Mouse (Mus musculus): ENCODE data around the gene Usf2.
"Not testable (repeated sequence)": the region's sequence is repeated elsewhere in the genome, so short reads cannot be mapped to it uniquely, and the experiment has no call there.

Gene Usf2

DNA sequence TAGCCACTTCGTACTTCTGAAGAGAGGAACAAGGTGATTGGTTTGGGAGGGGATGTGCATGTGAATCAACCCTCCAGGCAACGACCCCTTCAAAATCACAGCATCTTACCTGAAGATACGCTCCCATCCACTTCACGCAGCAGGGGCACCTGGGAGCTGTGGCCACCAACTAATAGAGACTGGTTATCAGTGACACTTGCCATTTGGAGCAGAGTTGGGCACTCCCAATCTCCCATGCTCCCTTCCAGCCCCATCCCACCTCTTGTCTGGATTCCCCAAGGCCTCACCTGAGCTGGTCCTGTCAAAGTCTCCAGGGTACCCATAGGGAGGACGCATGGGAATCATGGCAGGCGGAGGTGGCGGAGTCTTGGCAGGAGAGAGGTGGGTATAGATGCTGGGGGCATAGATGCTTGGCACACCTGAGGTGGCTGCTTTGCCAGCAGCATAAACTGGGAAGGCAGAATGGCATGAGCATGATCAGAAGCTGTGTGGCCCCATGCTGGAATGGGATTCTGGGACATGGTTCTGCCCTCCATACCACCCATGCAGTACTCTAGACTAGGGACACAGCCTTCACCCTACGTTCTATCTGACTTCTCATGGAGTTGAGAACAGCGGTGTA is 2.4 kb upstream of the Usf2 start:
- DNase-seq (ENCODE audit: extremely low read depth, low read depth, low spot score): no peak

DNA sequence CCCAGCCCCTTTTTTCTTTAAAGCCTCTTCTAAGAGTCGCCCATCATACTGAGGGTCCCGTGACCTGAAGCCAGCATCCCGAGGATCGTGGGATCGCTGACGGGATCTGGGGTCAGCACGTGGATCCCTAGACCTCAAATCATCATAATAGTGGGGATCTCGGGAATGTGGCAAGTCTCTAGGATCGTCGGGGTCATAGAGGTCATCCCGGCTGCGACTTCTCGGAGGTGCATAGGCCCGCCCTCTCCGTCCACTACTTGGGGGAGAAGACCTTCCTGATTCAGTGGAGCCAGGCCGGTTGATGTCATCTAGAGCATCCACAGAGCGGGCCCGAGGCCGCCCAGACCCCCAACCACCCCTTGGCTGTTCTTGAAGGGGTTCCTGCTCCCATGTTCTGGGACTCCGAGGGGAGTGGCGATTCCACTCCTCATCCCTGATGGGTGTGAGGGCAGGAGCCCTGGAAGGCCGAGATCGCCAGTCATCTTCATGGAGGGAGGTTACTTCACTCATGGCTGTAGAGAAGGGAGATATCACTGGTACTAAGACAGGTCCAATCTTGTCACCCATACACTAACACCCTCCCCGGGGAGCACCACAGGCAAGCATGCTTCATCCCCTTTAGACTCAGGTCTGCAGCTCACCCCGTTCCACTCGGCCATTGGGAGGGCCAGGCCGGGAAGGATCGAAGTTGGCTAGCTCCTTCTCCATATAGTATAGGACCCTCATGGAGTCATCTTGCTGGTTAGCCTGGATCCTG is 1.7 kb upstream of the Usf2 start:
- no peak for DNase-seq (ENCODE audit: extremely low read depth, low read depth, low spot score)

DNA sequence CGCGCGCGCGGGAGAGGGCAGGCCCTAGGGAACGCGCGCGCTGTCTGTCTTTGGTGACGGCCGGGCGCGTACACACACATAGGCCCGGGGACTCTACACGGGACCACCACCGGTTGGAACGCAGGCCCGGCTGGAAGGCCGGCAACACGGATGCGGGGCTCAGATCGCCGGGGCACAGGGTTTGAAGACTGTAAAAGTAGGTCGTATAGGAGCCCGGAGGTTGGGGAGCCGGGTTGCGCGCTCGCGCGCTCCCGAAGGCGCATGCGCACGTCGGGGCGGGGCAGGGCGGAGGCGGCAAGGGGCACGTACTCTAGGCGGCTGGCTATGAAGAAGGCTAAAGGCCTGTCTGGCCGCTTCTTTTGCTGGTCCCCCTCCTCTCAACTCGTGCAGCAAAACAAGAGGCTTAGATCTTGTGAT is 772 bp upstream of the Usf2 start:
- DNase-seq (ENCODE audit: extremely low read depth, low read depth, low spot score): no peak

DNA sequence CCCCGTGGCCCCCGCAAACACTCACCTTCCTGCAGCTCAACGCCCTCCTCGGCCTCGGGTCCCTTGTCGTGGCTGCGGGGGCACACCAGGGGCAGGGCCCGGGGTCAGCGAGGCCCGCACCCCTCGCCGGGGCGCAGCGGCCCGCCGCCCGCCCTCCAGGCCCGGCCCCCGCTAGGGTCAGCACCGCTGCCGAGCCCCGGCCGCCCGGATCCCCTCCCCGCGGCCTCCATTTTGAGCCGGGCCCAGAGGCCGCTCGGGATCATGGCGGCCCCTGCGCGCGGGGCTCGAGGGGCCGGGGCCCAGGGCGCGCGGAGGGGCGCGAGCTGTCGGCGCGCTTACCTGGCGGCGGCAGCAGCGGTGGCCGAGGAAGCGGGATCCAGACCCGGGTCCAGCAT is 249 bp downstream of the Usf2 start:
- DNase-seq (ENCODE audit: extremely low read depth, low read depth, low spot score): no peak

DNA sequence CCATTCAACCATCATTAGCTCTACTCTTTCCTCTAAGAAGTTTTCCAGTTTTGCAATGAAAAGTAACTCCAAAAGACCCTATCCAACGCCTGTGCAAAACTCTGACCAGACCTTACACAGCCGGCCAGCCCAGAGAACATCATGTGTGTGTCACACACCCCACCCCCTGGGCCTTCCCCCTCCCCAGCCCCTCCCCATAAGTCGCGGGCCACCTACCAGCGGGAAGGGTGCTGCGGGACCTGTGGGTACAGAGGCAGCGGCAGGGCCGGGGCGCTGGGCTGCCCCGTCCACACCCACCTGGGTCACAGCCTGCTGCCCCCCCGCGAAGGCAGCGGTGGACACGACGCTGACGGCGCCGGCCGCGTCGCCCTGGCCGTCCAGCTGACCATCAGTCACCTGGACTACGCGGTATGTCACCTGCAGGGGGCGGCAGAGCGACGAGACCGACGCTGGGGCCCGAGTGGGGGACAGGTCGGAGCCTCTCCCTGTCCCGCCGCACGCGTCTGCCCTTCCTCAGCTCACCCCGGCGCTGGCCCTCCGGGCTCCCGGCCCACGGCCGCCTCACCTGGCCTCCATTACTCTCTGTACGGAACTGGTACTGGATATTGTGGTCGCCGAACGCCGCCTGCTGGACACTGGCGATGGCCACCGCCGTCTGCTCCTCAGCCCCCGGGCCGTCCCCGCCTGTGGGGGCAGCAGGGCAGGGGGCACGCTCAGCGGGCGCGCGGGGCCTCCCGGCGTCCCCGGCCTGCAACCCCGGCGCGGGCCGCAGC is 833 bp downstream of the Usf2 start:
- DNase-seq (ENCODE audit: extremely low read depth, low read depth, low spot score): no peak

DNA sequence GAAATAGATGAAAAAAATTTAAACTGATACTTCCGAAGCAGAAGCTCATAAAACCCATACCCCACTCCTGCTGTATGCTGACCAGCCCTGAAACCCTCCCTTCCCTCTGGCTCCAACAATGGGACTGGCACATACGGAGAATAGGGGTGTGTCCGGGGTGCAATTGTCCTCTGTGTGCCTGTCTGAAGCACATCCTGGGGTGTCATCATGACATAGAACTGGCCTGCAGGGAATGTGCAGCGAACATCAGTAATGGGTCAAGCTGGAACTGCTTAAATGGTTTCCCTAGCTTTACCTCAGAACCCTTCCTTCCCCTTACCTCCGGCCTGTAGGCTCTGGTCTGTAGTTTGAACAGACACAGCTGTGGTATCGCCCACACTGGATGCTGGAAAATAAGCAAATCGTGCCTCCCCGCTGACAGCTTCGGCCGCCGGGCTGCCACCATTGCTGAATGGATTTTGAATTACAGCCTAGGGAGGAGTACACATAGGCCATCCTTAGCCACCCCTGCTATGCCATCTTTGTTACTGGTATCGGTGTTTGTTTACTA is 1.6 kb downstream of the Usf2 start:
- no peak for DNase-seq (ENCODE audit: extremely low read depth, low read depth, low spot score)

DNA sequence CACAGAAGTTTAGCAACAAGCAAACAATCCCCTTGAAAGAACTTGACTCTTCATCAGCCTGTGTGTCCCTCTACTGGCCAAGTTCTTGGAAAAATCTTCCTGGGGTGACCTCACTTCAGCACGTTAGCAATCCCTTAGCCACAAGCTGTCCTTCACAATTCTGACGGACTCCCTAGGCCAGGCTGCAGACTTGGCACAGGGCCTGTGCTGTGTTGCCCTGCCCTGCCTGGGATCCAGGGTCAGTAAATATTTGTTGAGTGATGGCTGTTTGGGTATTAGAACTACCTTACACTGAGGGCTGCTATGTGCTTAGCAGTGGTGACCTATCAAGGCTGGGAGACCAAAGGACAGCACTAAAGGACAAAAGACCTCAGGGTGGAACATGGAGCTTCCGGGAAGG is 2.6 kb downstream of the Usf2 start:
- no peak for DNase-seq (ENCODE audit: extremely low read depth, low read depth, low spot score)

DNA sequence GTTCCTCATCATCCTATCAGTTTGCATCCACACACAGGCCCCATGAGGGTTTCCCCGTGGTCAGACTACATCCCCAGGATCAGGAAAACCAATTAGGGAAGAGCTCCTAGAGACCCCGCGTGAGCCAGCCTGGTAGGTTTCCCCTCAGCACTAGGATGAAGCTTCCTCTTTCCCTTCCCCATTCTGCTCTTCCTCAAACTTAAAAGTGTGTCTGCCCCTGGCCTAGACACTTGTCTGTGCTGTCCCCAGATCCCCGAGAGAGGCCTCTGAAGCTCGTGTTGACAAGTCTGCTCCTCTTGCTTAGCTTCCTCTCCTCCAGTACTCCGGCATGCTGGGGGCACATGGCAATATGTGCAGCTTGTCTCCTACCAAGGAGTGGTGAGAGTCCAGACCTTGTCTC is 3.1 kb downstream of the Usf2 start:
- no peak for DNase-seq (ENCODE audit: extremely low read depth, low read depth, low spot score)

DNA sequence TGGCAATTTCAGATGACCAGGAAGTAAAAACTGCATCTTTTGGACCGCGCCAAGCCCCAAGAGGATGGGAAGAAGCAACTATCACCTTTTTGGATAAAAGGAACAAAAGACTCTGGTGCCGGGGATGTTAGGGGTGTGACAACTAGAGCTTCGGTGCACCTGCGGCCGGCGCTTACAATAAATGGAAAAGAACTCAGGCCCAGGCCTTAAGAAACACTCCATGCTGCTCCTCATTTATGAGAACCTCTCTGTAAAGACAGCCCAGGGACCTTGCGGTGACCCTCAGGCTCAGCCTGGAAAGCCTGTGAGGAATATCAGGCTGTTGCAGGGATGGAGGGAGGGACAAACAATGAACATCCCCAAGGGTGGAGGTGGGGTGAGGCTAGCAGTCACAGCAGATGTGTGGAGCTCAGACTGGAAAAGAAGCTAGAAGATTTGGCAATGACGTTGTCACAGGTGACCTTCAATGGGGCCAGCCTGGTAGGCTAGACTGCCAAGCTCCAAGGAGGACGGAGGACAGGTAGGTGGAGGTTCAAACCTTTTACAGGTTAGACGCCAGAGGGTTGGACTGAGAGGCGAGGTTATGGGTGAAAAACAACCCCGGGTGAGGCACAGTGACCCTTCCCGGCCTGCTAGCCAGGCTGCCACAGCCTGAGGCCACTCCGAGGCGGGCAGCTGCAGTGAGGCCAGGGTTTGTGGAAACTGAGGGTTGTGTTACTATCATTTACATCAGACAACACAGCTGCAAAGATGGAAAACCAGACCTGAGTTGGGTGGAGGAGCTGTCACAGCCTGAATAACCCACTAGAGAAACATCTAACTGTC is 4.0 kb downstream of the Usf2 start:
- no peak for DNase-seq (ENCODE audit: extremely low read depth, low read depth, low spot score)

DNA sequence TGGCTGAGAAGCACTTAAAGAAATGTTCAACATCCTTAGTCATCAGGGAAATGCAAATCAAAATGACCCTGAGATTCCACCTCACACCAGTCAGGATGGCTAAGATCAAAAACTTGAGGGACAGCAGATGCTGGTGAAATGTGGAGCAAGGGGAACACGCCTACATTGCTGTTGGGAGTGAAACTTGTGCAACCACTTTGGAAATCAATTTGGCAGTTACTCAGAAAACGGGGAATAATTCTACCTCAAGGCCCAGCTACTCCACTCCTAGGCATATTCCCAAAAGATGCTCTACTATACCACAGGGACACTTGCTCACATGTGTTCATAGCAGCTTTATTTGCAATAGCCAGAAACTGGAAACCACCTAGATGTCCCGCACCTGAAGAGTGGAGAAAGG is 6.7 kb downstream of the Usf2 start:
- not testable (repeated sequence) for DNase-seq (ENCODE audit: extremely low read depth, low read depth, low spot score)

DNA sequence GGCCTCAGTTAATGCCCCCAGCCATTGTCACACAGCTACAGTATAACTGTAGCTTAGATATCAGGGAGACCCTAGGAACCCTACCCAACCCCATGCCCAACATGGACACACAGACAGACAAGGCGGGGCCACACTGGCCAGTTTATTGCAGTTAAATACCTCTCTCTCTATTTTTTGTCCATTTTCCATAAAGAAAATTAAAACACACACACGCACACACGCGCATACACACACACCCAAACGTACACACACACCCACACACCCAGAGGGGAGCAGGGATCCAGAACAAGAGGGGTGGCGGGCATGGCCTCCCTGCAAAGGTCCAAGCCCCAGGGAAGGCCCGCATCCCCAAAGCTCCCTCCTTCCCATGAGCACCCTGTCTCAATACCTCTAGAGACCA is 10.7 kb downstream of the Usf2 start:
- DNase-seq (ENCODE audit: extremely low read depth, low read depth, low spot score): no peak

DNA sequence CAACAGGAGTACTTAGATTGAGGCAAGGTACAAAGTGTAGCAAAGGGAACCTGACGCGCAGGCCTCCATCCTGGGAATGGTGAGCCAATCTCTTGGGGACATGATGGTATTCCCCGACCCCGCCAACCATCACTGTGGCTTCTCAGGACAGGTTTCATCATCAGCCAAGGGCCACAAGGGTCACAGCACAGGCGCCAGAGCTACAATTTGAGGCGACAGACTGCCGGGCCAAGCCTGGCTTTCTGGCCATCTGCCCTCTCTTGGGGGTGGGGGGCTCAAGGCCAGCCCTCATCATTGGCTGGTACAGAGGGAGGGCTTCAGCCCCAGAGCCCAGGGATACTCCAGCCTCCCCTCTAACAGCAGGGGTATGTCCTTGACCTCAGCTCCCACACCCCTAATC is 11.1 kb downstream of the Usf2 start:
- DNase-seq (ENCODE audit: extremely low read depth, low read depth, low spot score): not testable (repeated sequence)

DNA sequence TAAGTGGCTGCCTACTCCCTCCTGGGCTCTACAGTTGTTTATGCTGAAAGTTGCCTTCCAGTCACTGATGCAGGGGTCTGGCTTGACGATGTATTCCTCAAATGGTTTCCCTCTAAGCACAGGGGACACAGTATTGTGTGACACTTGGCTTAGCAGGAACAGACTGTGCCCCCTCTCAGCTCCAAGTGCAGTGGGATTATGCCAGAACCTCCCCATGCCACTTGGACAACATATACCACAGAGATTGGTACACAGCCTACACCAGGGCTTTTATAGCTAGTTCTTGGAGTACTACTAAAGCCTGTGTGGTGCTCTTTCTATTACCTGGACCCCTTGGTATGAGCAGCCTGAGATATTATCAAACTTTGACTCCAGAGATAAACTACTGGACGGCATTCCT is 11.9 kb downstream of the Usf2 start:
- DNase-seq (ENCODE audit: extremely low read depth, low read depth, low spot score): not testable (repeated sequence)

DNA sequence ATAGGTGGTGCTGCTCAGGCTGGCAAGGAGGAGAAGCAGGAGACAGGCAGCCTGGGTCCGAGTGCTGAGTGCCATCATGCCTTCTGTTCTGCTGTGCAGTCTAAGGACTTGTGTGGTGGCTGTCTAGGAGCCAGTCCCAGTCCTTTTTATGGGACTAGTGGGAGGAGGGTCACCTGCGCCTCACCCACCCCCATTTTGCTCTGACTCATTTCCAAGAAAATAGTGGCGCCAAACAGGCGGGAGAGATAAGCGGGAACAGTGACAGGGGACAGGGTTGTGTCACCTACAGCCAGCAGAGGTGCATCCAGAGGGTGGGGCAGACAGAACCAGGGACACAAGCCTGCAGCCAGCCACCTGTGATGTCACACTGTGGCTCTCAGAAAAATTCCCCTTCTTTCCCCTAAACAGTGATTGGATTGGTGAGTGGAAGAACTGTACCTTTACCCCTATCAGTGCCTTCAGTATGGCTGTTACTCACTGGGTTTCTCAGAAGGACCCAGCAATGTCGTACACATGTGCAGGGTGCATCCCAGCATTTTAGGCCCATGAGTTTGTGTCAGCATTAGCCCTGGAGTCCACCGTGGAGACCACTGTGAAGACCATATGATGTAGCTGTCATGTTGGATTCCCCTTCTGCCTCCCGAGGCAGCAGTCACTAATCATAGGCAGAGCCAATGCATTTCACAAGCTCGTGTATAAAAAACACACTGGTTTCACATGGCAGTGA is 12.5 kb downstream of the Usf2 start, which contains the start of gene Hamp:
Gene Hamp, minus strand, starts transcription at position 124 of the 727 bp plus-strand sequence.
- DNase-seq (ENCODE audit: extremely low read depth, low read depth, low spot score): no peak

DNA sequence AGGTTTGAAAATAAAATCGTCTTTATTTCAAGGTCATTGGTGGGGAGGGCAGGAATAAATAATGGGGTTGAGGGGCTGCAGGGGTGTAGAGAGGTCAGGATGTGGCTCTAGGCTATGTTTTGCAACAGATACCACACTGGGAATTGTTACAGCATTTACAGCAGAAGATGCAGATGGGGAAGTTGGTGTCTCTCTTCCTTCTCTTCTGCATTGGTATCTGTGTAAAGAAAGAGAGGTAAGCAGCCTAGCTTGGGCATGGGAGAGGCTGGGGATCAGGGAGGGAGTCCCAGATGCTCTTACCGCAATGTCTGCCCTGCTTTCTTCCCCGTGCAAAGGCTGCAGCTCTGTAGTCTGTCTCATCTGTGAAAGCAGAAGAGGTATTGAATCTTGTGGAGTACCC is 14.2 kb downstream of the Usf2 start:
- DNase-seq (ENCODE audit: extremely low read depth, low read depth, low spot score): not testable (repeated sequence)

DNA sequence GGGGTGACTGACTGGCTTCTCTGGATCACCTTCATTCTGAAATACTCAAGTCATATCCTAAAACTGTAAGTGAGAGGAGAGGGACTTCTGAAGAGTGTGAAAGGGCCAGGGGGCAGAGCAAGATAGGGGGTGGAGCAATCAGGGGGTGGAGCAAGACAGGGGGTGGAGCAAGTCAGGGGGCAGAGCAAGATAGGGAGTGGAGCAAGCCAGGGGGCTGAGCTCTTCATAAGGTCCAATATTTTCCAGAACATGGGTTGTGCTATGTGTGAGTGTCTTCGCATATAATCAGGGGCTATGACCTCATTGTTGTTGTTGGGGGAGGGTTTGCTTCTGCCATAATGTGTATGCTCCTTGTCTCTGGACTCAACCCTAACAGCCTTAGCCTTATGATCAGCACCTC is 16.5 kb downstream of the Usf2 start:
- DNase-seq (ENCODE audit: extremely low read depth, low read depth, low spot score): not testable (repeated sequence)

DNA sequence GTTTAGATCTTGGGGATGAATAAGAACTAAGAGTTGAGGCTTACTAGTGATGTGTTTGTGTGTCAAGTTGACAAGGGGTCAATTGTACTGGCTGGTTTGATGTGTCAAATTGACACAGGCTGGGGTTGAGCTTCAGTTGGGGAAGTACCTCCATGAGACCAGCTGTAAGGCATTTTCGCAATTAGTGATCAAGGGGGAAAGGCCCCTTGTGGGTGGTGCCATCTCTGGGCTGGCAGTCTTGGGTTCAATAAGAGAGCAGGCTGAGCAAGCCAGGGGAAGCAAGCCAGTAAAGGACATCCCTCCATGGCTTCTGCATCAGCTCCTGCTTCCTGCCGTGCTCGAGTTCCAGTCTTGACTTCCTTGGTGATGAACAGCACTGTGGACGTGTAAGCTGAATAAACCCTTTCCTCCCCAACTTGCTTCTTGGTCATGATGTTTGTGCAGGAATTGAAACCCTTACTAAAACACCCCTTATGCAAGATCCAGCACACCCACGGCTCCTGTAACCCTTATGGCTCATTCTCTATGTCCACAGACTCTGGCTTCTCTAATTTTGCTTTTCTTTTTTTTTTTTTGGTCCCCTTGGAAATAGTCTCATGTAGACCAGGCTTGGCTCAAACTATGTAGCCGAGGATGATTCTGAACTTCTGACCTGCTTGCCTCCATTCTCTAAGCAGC is 21.0 kb downstream of the Usf2 start:
- DNase-seq (ENCODE audit: extremely low read depth, low read depth, low spot score): not testable (repeated sequence)

DNA sequence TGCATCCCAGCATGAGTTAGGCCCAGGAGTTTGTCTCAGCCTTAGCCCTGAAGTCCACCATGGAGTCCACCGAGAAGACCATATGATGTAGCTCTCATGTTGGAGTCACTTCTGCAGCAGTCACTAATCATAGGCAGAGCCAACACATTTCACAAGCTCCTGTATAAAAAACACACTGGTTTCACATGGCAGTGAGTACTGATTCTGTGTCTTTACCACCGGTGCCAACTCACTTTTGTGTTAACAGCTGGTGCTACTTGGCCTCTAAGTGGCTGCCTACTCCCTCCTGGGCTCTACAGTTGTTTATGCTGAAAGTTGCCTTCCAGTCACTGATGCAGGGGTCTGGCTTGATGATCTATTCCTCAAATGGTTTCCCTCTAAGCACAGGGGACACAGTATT is 32.0 kb downstream of the Usf2 start, which contains the start of gene Hamp2:
Gene Hamp2, minus strand, starts transcription at position 101 of the 400 bp plus-strand sequence.
- DNase-seq (ENCODE audit: extremely low read depth, low read depth, low spot score): not testable (repeated sequence)

DNA sequence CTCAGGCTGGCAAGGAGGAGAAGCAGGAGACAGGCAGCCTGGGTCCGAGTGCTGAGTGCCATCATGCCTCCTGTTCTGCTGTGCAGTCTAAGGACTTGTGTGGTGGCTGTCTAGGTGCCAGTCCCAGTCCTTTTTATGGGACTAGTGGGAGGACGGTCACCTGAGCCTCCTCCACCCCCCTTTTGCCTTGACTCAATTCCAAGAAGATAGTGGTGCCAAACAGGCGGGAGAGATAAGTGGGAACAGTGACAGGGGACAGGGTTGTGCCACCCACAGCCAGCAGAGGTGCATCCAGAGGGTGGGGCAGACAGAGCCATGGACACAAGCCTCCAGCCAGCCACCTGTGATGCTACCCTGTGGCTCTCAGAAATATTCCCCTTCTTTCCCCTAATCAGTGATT is 32.5 kb downstream of the Usf2 start:
- no peak for DNase-seq (ENCODE audit: extremely low read depth, low read depth, low spot score)

Data from fat pad, adult 2 months (tissue).